Mouse (Mus musculus): ENCODE measurements at regions not wholly inside any gene's neighbourhood (a gene's known extent, or its start where the extent isn't known, plus 50 kb on each side); places are given as distances from the start of the nearest gene placed in this dataset.

- no peak for DNase-seq
Measured at GRCm38 (mm10) chr8:34368556-34368955, 257.0 kb upstream of the Gm10131 start.

GRCm38 (mm10) chr8:34364446-34365035 lies 253.0 kb upstream of the Gm10131 start:
- DNase-seq = no peak

GRCm38 (mm10) chr8:34363679-34364078 lies 252.1 kb upstream of the Gm10131 start:
- peak; percentile 52 for DNase-seq

- peak; percentile 71 for DNase-seq
Measured at GRCm38 (mm10) chr8:34363131-34363530, 251.6 kb upstream of the Gm10131 start.

GRCm38 (mm10) chr8:34361377-34361776 lies 249.8 kb upstream of the Gm10131 start:
- DNase-seq = no peak

- DNase-seq = no peak
Measured at GRCm38 (mm10) chr8:34359776-34360175, 248.2 kb upstream of the Gm10131 start.

GRCm38 (mm10) chr8:34355059-34355458 lies 243.5 kb upstream of the Gm10131 start:
- DNase-seq = no peak

GRCm38 (mm10) chr8:34353140-34353855 lies 241.8 kb upstream of the Gm10131 start:
- peak; percentile 14 for DNase-seq

- DNase-seq = no peak
Measured at GRCm38 (mm10) chr8:34334851-34335250, 223.3 kb upstream of the Gm10131 start.

GRCm38 (mm10) chr8:34331673-34332072 lies 220.1 kb upstream of the Gm10131 start:
- no peak for DNase-seq

- DNase-seq = no peak
Measured at GRCm38 (mm10) chr8:34326614-34326965, 215.1 kb upstream of the Gm10131 start.

GRCm38 (mm10) chr8:34325841-34326613 lies 214.5 kb upstream of the Gm10131 start:
- DNase-seq = peak; percentile 75

- DNase-seq = peak; percentile 71
Measured at GRCm38 (mm10) chr8:34320158-34320587, 208.6 kb upstream of the Gm10131 start.

- DNase-seq = no peak
Measured at GRCm38 (mm10) chr8:34319719-34320118, 208.2 kb upstream of the Gm10131 start.

- DNase-seq = no peak
Measured at GRCm38 (mm10) chr8:34315233-34315632, 203.7 kb upstream of the Gm10131 start.

GRCm38 (mm10) chr8:34305542-34306485 lies 194.3 kb upstream of the Gm10131 start:
- no peak for DNase-seq

GRCm38 (mm10) chr8:34303815-34304214 lies 192.3 kb upstream of the Gm10131 start:
- no peak for DNase-seq

- DNase-seq = peak; percentile 22
Measured at GRCm38 (mm10) chr8:34300331-34300903, 188.9 kb upstream of the Gm10131 start.

- no peak for DNase-seq
Measured at GRCm38 (mm10) chr8:34294721-34295120, 183.2 kb upstream of the Gm10131 start.

- no peak for DNase-seq
Measured at GRCm38 (mm10) chr8:34290670-34291069, 179.1 kb upstream of the Gm10131 start.

- DNase-seq = no peak
Measured at GRCm38 (mm10) chr8:34287801-34288200, 176.3 kb upstream of the Gm10131 start.

GRCm38 (mm10) chr8:34284576-34284975 lies 173.0 kb upstream of the Gm10131 start:
- DNase-seq = no peak
